Mouse (Mus musculus): ENCODE results near the gene Zfp780b. TPM values are rescaled to one million over a fixed set of nuclear protein-coding genes. Genes with fewer than 3 reads are reported as not detected.
"Not testable (repeated sequence)": the region's sequence is repeated elsewhere in the genome, so short reads cannot be mapped to it uniquely, and the experiment has no call there.

Zfp780b gene
- polyA plus RNA-seq, 1 experiment = 14.6 TPM

- H3K4me1 ChIP-seq (ENCODE audit: control insufficient read depth, insufficient read depth, low read length) = peaks cover 13% of the 10 kb centered on the region
- peak within 1 kb of the TSS; percentile 92 for H3K4me3 ChIP-seq (ENCODE audit: insufficient read depth, low read length)
- TF ChIP-seq CTCF (IDR thresholded peaks at IDR 0.05; ENCODE audit: low read depth, low read length) (no peak), POLR2A (IDR thresholded peaks at IDR 0.05; ENCODE audit: borderline replicate concordance, low read depth, low read length) (no peak)
- H3K27ac ChIP-seq (ENCODE audit: insufficient read depth, low read depth, low read length) = no peak within 1 kb of the TSS; the same call in 1 of the 2 replicates
Observed at GRCm38 (mm10) chr7:27928818-27929695, 49.9 kb downstream of the Zfp780b start, which contains the start of gene Zfp974. TSS of gene Zfp974 (minus strand) at chr7:27929460.

- not testable (repeated sequence) for H3K4me1 ChIP-seq (ENCODE audit: control insufficient read depth, insufficient read depth, low read length); H3K4me3 ChIP-seq (ENCODE audit: insufficient read depth, low read length); H3K27ac ChIP-seq (ENCODE audit: insufficient read depth, low read depth, low read length)
Observed at GRCm38 (mm10) chr7:27927041-27927440, 51.9 kb downstream of the Zfp780b start.

- H3K27ac ChIP-seq (ENCODE audit: insufficient read depth, low read depth, low read length); H3K4me1 ChIP-seq (ENCODE audit: control insufficient read depth, insufficient read depth, low read length); H3K4me3 ChIP-seq (ENCODE audit: insufficient read depth, low read length): not testable (repeated sequence)
Observed at GRCm38 (mm10) chr7:27910952-27911351, 68.0 kb downstream of the Zfp780b start.

Other genes starting within 250 kb of the Zfp780b start
- 8.3 and 8.9 TPM in 2 replicates for gene Zfp60, start 247.8 kb downstream of the Zfp780b start, polyA plus RNA-seq (2012; ENCODE audit: insufficient read depth, insufficient read length, missing spikeins)
- gene Zfp626, start 172.0 kb downstream of the Zfp780b start, polyA plus RNA-seq (2012; ENCODE audit: insufficient read depth, insufficient read length, missing spikeins) = 8.5 and 9.0 TPM in 2 replicates
- 2.7 and 3.1 TPM in 2 replicates for gene Zfp59, start 140.6 kb downstream of the Zfp780b start, polyA plus RNA-seq (2012; ENCODE audit: insufficient read depth, insufficient read length, missing spikeins)
- 6.5 and 7.8 TPM in 2 replicates for gene Zfp607a, start 121.6 kb downstream of the Zfp780b start, polyA plus RNA-seq (2012; ENCODE audit: insufficient read depth, insufficient read length, missing spikeins)
- 8.4 and 9.4 TPM in 2 replicates for gene Zfp974, start 49.7 kb downstream of the Zfp780b start, polyA plus RNA-seq (2012; ENCODE audit: insufficient read depth, insufficient read length, missing spikeins)
- 0.91 and 1.0 TPM in 2 replicates for gene Zfp850, start 34.9 kb upstream of the Zfp780b start, polyA plus RNA-seq (2012; ENCODE audit: insufficient read depth, insufficient read length, missing spikeins)
- gene Psmc4, start 70.9 kb upstream of the Zfp780b start, polyA plus RNA-seq (2012; ENCODE audit: insufficient read depth, insufficient read length, missing spikeins) = 77.1 and 77.8 TPM in 2 replicates
- gene Fcgbp, start 92.1 kb upstream of the Zfp780b start, polyA plus RNA-seq (2012; ENCODE audit: insufficient read depth, insufficient read length, missing spikeins) = not detected in 2 replicates
- not detected in 2 replicates for gene 9530053A07Rik, start 150.3 kb upstream of the Zfp780b start, polyA plus RNA-seq (2012; ENCODE audit: insufficient read depth, insufficient read length, missing spikeins)
- 49.4 and 60.6 TPM in 2 replicates for gene Fbl, start 190.5 kb upstream of the Zfp780b start, polyA plus RNA-seq (2012; ENCODE audit: insufficient read depth, insufficient read length, missing spikeins)
- 18.7 and 20.7 TPM in 2 replicates for gene Dyrk1b, start 200.3 kb upstream of the Zfp780b start, polyA plus RNA-seq (2012; ENCODE audit: insufficient read depth, insufficient read length, missing spikeins)